Mouse (Mus musculus) T-cell, adult 2 months (primary cell): ENCODE data around the gene Adh6b.
"Not testable (repeated sequence)": the region's sequence is repeated elsewhere in the genome, so short reads cannot be mapped to it uniquely, and the experiment has no call there.

Experiments used
- DNase-seq: peaks from one replicate; pipeline ENCODE4 v3.0.0; 2022; ENCODE audit warnings: low spot score

The Adh6b gene

GRCm38 (mm10) chr3:138362920-138363319 is 21.3 kb downstream of the Adh6b start:
- no peak for DNase-seq

GRCm38 (mm10) chr3:138366181-138366580 is 24.6 kb downstream of the Adh6b start:
- DNase-seq, result no peak

DNA sequence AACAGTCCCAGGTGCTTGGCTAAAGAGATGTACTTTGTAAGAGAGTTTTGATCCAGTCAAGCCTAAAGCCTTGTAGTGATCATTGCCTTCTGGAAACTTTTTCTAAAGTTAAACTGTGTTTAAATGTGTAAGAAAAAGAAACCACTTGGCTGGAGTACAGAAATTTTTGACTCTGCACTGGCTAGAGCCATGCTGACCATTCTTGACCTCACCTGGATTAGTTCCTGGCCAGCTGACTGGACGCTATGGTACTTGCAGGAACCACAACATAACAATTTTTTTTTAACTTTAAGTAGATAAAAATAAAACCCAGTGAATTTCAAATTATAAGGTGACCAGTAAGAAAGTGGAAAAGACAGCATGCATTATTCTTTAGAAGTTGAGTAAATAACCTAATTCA is 28.0 kb downstream of the Adh6b start:
- no peak for DNase-seq

- not testable (repeated sequence) for DNase-seq
Observed at GRCm38 (mm10) chr3:138370289-138370688, 28.7 kb downstream of the Adh6b start.

DNA sequence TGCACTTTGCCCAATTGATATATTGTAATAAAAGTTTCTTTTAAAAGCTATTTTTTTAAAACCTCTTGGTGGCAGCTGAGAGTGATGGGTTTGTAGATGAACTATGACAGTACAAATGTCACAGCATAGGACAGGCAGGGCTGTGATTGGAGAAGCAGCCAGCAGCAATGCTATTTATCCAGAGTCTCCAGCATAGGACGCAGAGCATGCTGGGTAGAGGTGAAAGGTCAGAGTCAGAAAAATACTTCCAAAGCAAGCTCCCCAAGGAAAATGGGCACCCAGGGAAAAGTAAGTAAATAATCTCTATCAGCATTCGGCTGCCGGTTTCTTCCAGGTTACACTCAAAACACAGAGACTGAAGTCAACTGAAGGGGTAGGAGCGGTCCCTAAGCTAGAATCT is 32.3 kb downstream of the Adh6b start:
- no peak for DNase-seq

DNA sequence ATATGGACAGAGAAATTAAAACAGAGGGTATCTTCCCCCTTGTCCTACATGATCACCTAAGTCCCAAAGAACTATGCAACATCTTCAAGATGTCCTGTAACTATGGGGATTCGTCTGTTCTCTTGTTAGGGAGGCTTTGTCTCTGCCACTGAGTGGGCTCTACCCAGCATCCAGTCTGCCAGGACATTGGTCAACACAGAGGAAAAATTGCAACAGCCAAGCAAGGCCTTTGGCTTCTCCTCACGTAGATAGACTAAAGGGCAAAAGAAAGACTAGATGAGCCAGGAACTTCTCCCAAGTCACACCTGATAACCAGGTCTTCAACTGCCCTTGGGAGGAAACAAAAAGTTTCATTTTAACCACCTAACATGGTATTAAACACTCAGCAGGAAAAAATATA is 33.6 kb downstream of the Adh6b start:
- no peak for DNase-seq

- no peak for DNase-seq
Observed at GRCm38 (mm10) chr3:138381133-138381532, 39.6 kb downstream of the Adh6b start.

DNA sequence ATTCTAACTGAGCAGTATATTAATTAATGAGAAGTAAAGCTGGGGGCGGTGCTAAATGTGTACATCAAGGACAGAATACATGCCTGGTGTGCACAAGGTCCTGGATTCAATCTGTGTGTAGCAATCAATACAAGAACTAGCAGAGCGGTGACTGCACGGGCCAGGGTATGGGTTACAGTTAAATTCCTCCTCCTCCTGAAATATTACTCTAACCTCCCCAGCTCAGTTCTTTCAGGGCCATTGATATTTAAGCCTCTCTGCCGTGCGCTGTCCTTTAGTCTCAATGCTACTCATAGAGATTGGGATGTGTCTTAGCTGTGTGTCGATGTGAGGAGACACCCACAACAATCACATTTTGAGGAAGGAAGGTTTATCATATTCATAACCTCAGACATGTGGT is 45.6 kb downstream of the Adh6b start:
- no peak for DNase-seq

GRCm38 (mm10) chr3:138404872-138405271 is 63.3 kb downstream of the Adh6b start:
- no peak for DNase-seq

- no peak for DNase-seq
Observed at GRCm38 (mm10) chr3:138405341-138405740, 63.8 kb downstream of the Adh6b start.

GRCm38 (mm10) chr3:138405840-138406239 is 64.3 kb downstream of the Adh6b start:
- DNase-seq, result no peak

- DNase-seq, result no peak
Observed at GRCm38 (mm10) chr3:138407920-138408319, 66.3 kb downstream of the Adh6b start.
